Mouse (Mus musculus): ENCODE measurements around the gene Gamt. TPM values are rescaled to one million over a fixed set of nuclear protein-coding genes. Genes with fewer than 3 reads are reported as not detected.

The Gamt gene
- 7.7 TPM for polyA plus RNA-seq (2014; fragmentation: Illumina TruSeq; extraction: RNeasy Lipid Tissue Mini Kit (QIAGEN cat#74804); ENCODE audit: low read depth, low replicate concordance)

GRCm38 (mm10) chr10:80260642-80261584 lies at the start of gene Gamt, which contains the start of gene Dazap1:
Gene Gamt (minus strand): TSS chr10:80261012.
Gene Dazap1 (plus strand): TSS chr10:80261486.

DNA sequence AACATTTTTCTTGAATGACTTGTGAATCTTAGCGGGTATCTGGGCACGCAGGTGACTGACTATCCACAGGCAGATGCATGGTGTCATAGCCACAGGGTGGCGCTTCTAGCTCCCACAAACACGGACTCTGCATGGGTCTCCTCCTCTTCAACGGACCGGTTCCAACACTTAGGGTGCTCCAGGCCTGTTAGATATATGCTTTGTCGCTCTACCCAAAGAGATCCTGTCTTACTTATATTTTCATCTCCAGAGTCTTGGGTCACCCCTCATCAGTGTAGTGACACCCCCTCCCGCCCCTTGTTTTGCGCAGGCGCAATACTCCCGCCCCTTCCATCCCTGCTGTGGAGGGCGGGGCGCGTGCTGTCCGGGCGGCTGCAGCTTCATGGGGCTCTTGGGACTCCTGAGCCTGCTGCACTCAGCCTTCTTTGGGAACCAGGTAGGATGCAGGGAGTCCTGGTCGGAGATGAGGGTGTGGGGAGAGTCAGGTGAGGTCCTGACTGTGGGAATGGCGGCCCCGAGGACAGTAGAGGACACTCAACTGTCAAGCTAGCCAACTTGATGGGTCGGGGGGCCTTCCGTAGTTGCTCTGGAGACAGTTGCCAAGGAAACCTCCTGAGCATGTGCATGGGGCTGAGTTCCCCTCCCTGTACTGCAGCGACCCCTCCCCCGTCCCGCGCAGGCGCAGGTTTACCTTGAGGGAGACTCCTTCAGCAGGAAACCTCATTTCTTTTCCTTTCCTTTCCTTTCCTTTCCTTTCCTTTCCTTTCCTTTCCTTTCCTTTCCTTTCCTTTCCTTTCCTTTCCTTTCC lies 35.0 kb upstream of the Gamt start, which contains the start of gene Apc2:
Apc2 (plus strand) TSS at position 360 of the 808 bp plus-strand sequence.

DNA sequence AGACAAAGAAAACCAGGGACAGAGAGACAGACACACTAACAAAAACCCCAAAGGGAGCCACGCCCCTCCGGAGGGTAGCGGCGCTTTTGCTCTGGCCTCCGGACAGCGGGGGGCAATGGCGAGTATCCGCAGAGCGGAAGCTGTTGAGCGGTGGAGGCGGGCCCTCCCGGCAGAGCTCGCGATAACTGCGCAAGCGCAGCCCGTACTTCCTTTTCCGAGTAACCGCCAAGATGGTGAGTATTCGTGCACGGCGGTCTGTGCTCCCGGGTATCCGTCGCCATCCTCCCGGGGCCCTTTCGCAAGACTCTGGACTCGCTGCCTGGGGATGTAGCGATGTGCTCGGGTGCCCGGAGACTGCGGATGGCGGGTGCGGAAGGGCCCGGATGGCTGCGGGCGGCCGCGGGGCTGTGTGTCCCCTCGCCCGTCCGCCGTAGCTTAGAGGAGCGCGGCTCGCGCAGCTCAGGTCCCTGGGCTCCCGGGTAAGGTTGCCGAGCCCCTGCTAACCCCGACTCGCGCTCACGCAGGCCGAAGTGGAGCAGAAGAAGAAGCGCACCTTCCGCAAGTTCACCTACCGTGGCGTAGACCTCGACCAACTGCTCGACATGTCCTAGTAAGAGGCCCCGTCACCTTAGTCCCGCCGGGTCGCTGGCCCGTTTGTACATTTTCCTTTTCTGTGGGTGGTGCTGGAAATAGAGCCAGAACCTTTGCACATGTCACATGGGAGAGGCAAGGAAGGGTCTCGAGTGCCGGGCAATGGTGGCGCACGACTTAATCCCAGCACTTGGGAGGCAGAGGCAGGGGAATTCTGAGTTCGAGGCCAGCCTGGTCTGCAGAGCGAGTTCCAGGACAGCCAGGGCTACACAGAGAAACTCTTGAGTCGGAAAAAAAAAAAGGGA lies 31.7 kb upstream of the Gamt start, which contains the start of gene Rps15:
Rps15 (plus strand) TSS at position 203 of the 896 bp plus-strand sequence.

DNA sequence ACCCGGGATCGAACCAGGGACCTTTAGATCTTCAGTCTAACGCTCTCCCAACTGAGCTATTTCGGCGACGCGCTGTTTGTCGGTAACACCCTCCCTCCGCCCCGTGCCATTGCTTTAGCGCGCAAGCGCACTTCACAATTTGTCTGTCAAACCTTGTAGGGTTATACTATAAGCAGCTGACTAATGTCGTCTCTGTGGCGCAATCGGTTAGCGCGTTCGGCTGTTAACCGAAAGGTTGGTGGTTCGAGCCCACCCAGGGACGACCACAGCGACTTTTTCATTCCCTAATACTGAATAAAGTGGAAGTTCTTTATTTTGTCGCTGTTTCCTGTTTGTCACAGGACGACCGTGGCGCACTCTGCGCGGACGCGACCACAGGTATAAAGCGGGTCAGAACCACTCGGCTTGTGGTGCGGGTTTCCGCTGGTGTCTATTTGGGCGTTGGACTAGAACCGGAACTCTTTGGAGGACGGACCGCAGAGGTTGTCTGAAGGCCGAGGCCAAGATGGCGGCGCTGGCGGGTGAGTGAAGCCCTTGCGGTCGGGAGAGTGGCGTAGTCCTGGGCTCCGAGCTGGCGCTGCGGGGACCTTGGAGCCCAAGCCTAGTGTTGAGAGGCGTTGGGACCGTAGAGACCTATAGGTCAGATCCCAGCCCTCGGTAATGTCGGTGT lies 11.7 kb downstream of the Gamt start, which contains the start of gene Ndufs7:
Ndufs7 (plus strand) TSS at position 151 of the 670 bp plus-strand sequence.

GRCm38 (mm10) chr10:80226416-80227165 lies 34.2 kb downstream of the Gamt start, which contains the start of gene Mum1:
Gene Mum1 (plus strand): TSS chr10:80226434.

Other genes starting within 250 kb of the Gamt start
- 5.2 TPM for gene Arhgap45, start 244.4 kb downstream of the Gamt start, polyA plus RNA-seq (2014; fragmentation: Illumina TruSeq; extraction: RNeasy Lipid Tissue Mini Kit (QIAGEN cat#74804); ENCODE audit: low read depth, low replicate concordance)
- gene Polr2e, start 221.2 kb downstream of the Gamt start, polyA plus RNA-seq (2014; fragmentation: Illumina TruSeq; extraction: RNeasy Lipid Tissue Mini Kit (QIAGEN cat#74804); ENCODE audit: low read depth, low replicate concordance): 122 TPM
- 933 TPM for gene Gpx4, start 213.8 kb downstream of the Gamt start, polyA plus RNA-seq (2014; fragmentation: Illumina TruSeq; extraction: RNeasy Lipid Tissue Mini Kit (QIAGEN cat#74804); ENCODE audit: low read depth, low replicate concordance)
- gene Sbno2, start 155.4 kb downstream of the Gamt start, polyA plus RNA-seq (2014; fragmentation: Illumina TruSeq; extraction: RNeasy Lipid Tissue Mini Kit (QIAGEN cat#74804); ENCODE audit: low read depth, low replicate concordance): 10.9 TPM
- 137 TPM for gene Stk11, start 145.2 kb downstream of the Gamt start, polyA plus RNA-seq (2014; fragmentation: Illumina TruSeq; extraction: RNeasy Lipid Tissue Mini Kit (QIAGEN cat#74804); ENCODE audit: low read depth, low replicate concordance)
- gene Atp5d, start 122.4 kb downstream of the Gamt start, polyA plus RNA-seq (2014; fragmentation: Illumina TruSeq; extraction: RNeasy Lipid Tissue Mini Kit (QIAGEN cat#74804); ENCODE audit: low read depth, low replicate concordance): 1,104 TPM
- gene Cbarp, start 120.2 kb downstream of the Gamt start, polyA plus RNA-seq (2014; fragmentation: Illumina TruSeq; extraction: RNeasy Lipid Tissue Mini Kit (QIAGEN cat#74804); ENCODE audit: low read depth, low replicate concordance): 2.6 TPM
- gene Midn, start 112.7 kb downstream of the Gamt start, polyA plus RNA-seq (2014; fragmentation: Illumina TruSeq; extraction: RNeasy Lipid Tissue Mini Kit (QIAGEN cat#74804); ENCODE audit: low read depth, low replicate concordance): 39.3 TPM
- 89.8 TPM for gene Cirbp, start 95.0 kb downstream of the Gamt start, polyA plus RNA-seq (2014; fragmentation: Illumina TruSeq; extraction: RNeasy Lipid Tissue Mini Kit (QIAGEN cat#74804); ENCODE audit: low read depth, low replicate concordance)
- gene 1600002K03Rik, start 88.1 kb downstream of the Gamt start, polyA plus RNA-seq (2014; fragmentation: Illumina TruSeq; extraction: RNeasy Lipid Tissue Mini Kit (QIAGEN cat#74804); ENCODE audit: low read depth, low replicate concordance): 13.6 TPM
- 1.8 TPM for gene Efna2, start 81.5 kb downstream of the Gamt start, polyA plus RNA-seq (2014; fragmentation: Illumina TruSeq; extraction: RNeasy Lipid Tissue Mini Kit (QIAGEN cat#74804); ENCODE audit: low read depth, low replicate concordance)
- 21.1 TPM for gene Mum1, start 34.6 kb downstream of the Gamt start, polyA plus RNA-seq (2014; fragmentation: Illumina TruSeq; extraction: RNeasy Lipid Tissue Mini Kit (QIAGEN cat#74804); ENCODE audit: low read depth, low replicate concordance)
- 842 TPM for gene Ndufs7, start 11.9 kb downstream of the Gamt start, polyA plus RNA-seq (2014; fragmentation: Illumina TruSeq; extraction: RNeasy Lipid Tissue Mini Kit (QIAGEN cat#74804); ENCODE audit: low read depth, low replicate concordance)
- 49.3 TPM for gene Dazap1, start 474 bp upstream of the Gamt start, polyA plus RNA-seq (2014; fragmentation: Illumina TruSeq; extraction: RNeasy Lipid Tissue Mini Kit (QIAGEN cat#74804); ENCODE audit: low read depth, low replicate concordance)
- 1,202 TPM for gene Rps15, start 31.4 kb upstream of the Gamt start, polyA plus RNA-seq (2014; fragmentation: Illumina TruSeq; extraction: RNeasy Lipid Tissue Mini Kit (QIAGEN cat#74804); ENCODE audit: low read depth, low replicate concordance)
- 2.0 TPM for gene Apc2, start 35.0 kb upstream of the Gamt start, polyA plus RNA-seq (2014; fragmentation: Illumina TruSeq; extraction: RNeasy Lipid Tissue Mini Kit (QIAGEN cat#74804); ENCODE audit: low read depth, low replicate concordance)
- gene 2310011J03Rik, start 59.5 kb upstream of the Gamt start, polyA plus RNA-seq (2014; fragmentation: Illumina TruSeq; extraction: RNeasy Lipid Tissue Mini Kit (QIAGEN cat#74804); ENCODE audit: low read depth, low replicate concordance): 22.7 TPM
- gene Pcsk4, start 68.5 kb upstream of the Gamt start, polyA plus RNA-seq (2014; fragmentation: Illumina TruSeq; extraction: RNeasy Lipid Tissue Mini Kit (QIAGEN cat#74804); ENCODE audit: low read depth, low replicate concordance): 2.2 TPM
- gene Reep6, start 68.9 kb upstream of the Gamt start, polyA plus RNA-seq (2014; fragmentation: Illumina TruSeq; extraction: RNeasy Lipid Tissue Mini Kit (QIAGEN cat#74804); ENCODE audit: low read depth, low replicate concordance): 3.4 TPM
- 64.4 TPM for gene Adamtsl5, start 87.4 kb upstream of the Gamt start, polyA plus RNA-seq (2014; fragmentation: Illumina TruSeq; extraction: RNeasy Lipid Tissue Mini Kit (QIAGEN cat#74804); ENCODE audit: low read depth, low replicate concordance)
- 3.1 TPM for gene Plk5, start 95.4 kb upstream of the Gamt start, polyA plus RNA-seq (2014; fragmentation: Illumina TruSeq; extraction: RNeasy Lipid Tissue Mini Kit (QIAGEN cat#74804); ENCODE audit: low read depth, low replicate concordance)
- gene Mex3d, start 126.6 kb upstream of the Gamt start, polyA plus RNA-seq (2014; fragmentation: Illumina TruSeq; extraction: RNeasy Lipid Tissue Mini Kit (QIAGEN cat#74804); ENCODE audit: low read depth, low replicate concordance): 6.2 TPM
- 93.3 TPM for gene Mbd3, start 138.5 kb upstream of the Gamt start, polyA plus RNA-seq (2014; fragmentation: Illumina TruSeq; extraction: RNeasy Lipid Tissue Mini Kit (QIAGEN cat#74804); ENCODE audit: low read depth, low replicate concordance)
- 2,281 TPM for gene Uqcr11, start 145.8 kb upstream of the Gamt start, polyA plus RNA-seq (2014; fragmentation: Illumina TruSeq; extraction: RNeasy Lipid Tissue Mini Kit (QIAGEN cat#74804); ENCODE audit: low read depth, low replicate concordance)
- 17.6 TPM for gene Tcf3, start 172.6 kb upstream of the Gamt start, polyA plus RNA-seq (2014; fragmentation: Illumina TruSeq; extraction: RNeasy Lipid Tissue Mini Kit (QIAGEN cat#74804); ENCODE audit: low read depth, low replicate concordance)
- gene Onecut3, start 233.8 kb upstream of the Gamt start, polyA plus RNA-seq (2014; fragmentation: Illumina TruSeq; extraction: RNeasy Lipid Tissue Mini Kit (QIAGEN cat#74804); ENCODE audit: low read depth, low replicate concordance): 0.08 TPM